Mouse (Mus musculus) kidney, embryonic 14.5 days (tissue): Measurements from ENCODE around the gene Rbm3. TPM values are rescaled to one million over a fixed set of nuclear protein-coding genes. Genes with fewer than 3 reads are reported as not detected.
A peak's percentile ranks its signal among the peaks of the same experiment; 100 is the strongest.
"Not testable (repeated sequence)": the region's sequence is repeated elsewhere in the genome, so short reads cannot be mapped to it uniquely, and the experiment has no call there.

ENCODE experiments used
- ATAC-seq: fragments of 200-750 bp; cut with Nextera tagmentation; 2 replicates; pipeline ENCODE4 v1.8.0; 2017; ENCODE audit warnings: moderate number of reproducible peaks, mild to moderate bottlenecking, moderate TSS enrichment, moderate library complexity; ENCODE audit not compliant: low FRiP score, low TSS enrichment
- H3K27ac ChIP-seq: fragments of 300-500 bp; sonication (generic); 2 replicates; pipeline ENCODE4 v1.5.1; 2014; ENCODE audit warnings: low read depth, mild to moderate bottlenecking, low read length, moderate library complexity, mixed read lengths
- H3K27me3 ChIP-seq: fragments of 300-500 bp; sonication (generic); 2 replicates; pipeline ENCODE4 v1.6.1; 2014; ENCODE audit warnings: mild to moderate bottlenecking, low read length; ENCODE audit not compliant: control insufficient read depth, insufficient read depth
- H3K36me3 ChIP-seq: fragments of 300-500 bp; sonication (generic); 2 replicates; pipeline ENCODE4 v1.6.1; 2014; ENCODE audit warnings: low read length, mixed read lengths; ENCODE audit not compliant: control insufficient read depth, insufficient read depth
- H3K4me1 ChIP-seq: fragments of 300-500 bp; sonication (generic); 2 replicates; pipeline ENCODE4 v1.6.1; 2014; ENCODE audit warnings: low read length, mixed read lengths; ENCODE audit not compliant: control insufficient read depth, insufficient read depth
- H3K4me2 ChIP-seq: fragments of 300-500 bp; sonication (generic); replicated peaks from 2 replicates; pipeline ENCODE4 v1.6.1; 2014; ENCODE audit warnings: low read depth, mild to moderate bottlenecking, low read length
- H3K4me3 ChIP-seq: fragments of 300-500 bp; sonication (generic); 2 replicates; pipeline ENCODE4 v1.5.1; 2014; ENCODE audit warnings: mild to moderate bottlenecking, low read length
- H3K9ac ChIP-seq: fragments of 300-500 bp; sonication (generic); 2 replicates; pipeline ENCODE4 v1.6.1; 2014; ENCODE audit warnings: low read depth, mild to moderate bottlenecking, low read length, moderate library complexity
- H3K9me3 ChIP-seq: fragments of 300-500 bp; sonication (generic); 2 replicates; pipeline ENCODE4 v1.6.1; 2016; ENCODE audit warnings: low read length; ENCODE audit not compliant: control insufficient read depth
- WGBS: fragments of 180-500 bp; shearing (Covaris S2); extraction: QIAGEN DNeasy Blood & Tissue Kit; methylation state at CpG from one replicate; pipeline ENCODE4 v1.1.7; 2014; 5-methylcytosine and 5-hydroxymethylcytosine counted together
- polyA plus RNA-seq: library from polyadenylated mRNA; unstranded; fragments of >200 nt; fragmentation: Nextera tagmentation; extraction: Ambion mirVana; gene quantifications from 2 replicates; pipeline ENCODE4 v1.2.1, GENCODE M21; 2014

Rbm3 gene
- polyA plus RNA-seq, 1 experiment from 2014 or later, result 606 TPM

DNA sequence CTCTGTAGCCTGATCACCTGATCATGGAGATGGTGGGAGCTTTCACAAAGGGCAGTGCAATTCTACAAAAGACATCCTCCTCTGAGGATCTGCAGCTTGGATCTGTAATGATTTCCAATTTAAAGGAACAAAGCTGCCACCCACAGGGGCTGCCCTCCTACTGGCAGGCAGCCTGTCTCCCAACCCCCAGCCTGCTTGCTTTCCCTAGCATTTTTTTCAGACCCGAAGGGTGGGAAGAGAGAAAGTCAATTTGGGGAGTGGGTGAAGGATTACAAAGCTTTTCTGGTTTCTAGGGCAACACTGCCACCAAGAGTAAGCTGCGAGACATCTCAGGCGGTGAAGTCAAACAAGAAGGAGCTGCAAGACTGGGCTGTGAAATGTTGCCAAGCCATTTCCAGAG, 44.7 kb downstream of the Rbm3 start:
- no peak overlapping the region for H3K9ac ChIP-seq
- H3K27ac ChIP-seq, result no peak overlapping the region
- H3K9me3 ChIP-seq, result no peaks in the 10 kb centered on the region
- no peak overlapping the region for H3K4me3 ChIP-seq
- H3K36me3 ChIP-seq, result no peaks in the 10 kb centered on the region
- 0 out of 2 replicates have a peak, but pooled peaks have one; percentile 24 for ATAC-seq
- H3K4me2 ChIP-seq, result 0 out of 2 replicates have a peak overlapping the region, but pooled peaks have one; percentile 4
- no peaks in the 10 kb centered on the region for H3K4me1 ChIP-seq
- no peaks in the 10 kb centered on the region for H3K27me3 ChIP-seq
- 28% methylated on average over 3 of the region's 3 CpGs for WGBS

DNA sequence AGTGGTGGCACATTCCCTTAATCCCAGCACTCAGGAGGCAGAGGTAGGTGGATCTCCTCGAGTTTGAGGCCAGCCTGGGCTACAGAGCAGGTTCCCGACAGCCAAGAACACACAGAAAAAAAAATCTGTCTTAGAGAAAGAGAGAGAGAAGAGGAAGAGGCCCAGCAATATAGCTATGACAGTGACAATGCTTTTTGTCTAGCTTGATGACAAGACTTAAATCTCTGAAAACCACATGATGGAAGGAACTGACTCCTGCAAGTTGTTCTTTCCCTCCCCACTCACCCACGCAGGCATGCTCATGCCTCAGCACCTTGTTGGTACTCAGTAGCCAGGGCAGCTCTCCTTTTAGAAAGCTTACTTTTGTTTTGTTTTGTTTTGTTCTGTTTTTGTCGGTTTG, 46.2 kb downstream of the Rbm3 start:
- H3K4me3 ChIP-seq, result no peak overlapping the region
- H3K27ac ChIP-seq, result no peak overlapping the region
- no peaks in the 10 kb centered on the region for H3K27me3 ChIP-seq
- no peak for ATAC-seq
- no peaks in the 10 kb centered on the region for H3K36me3 ChIP-seq
- no peaks in the 10 kb centered on the region for H3K4me1 ChIP-seq
- H3K9ac ChIP-seq, result no peak overlapping the region
- no peak overlapping the region for H3K4me2 ChIP-seq
- WGBS, result 70% methylated on average over 4 of the region's 4 CpGs
- no peaks in the 10 kb centered on the region for H3K9me3 ChIP-seq

DNA sequence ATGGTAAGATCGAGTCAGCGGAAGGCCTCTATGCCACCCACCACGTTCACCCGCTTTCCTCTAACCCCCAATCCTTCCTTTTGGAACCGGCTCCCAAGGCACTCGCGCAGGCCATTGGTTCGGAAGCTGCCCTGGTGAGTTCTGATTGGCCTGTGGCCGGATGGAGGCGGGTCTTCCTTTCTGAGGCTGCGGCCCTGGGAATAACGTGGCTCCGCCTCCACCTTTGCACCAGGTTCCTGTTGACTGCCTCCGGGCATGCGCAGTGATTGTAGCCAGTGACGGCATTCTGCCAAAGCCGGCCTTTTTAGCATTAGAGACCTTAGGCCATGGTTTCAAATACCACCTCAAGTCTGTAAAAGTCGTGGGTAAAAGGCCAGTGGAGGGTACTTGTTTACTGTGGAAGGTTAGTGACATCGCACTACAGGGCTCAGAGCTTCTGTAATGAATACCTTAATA, 48.9 kb downstream of the Rbm3 start:
- peak overlapping the region; percentile 18; the same call in 1 of the 2 replicates for H3K9ac ChIP-seq

DNA sequence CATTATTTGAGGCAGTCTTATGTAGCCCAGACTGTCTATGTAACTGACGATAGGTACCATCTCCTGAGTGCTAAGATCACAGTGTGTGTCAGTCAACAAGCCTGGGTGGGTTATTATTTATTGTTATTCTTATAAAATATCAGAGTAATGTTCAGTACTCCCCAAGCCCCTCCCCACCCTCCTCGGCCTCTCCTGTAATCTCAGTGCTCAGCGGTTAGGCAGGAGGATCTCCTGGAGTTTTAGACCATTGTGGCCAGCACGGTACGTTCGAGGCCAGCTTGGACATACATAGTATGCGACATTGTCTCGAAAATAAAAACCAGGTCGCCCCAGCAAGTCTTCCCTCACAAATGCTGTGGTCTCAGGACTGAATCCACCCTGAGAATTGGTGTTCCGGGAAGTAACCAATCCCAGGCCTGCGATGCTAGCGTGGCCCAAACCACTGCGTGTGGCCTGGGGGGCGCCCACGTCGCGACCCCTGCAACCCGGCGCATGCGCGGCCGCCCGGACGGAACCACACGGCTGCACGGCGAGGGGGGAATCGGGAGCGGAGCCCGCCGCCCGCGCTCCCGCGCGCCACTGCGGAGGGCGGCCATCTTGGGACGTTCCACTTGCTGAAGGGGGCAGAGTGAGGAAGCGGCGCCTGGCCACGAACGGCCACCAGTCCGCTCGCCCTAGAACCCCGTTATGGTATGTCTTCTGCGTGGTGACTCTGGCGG, 49.5 kb downstream of the Rbm3 start:
- not testable (repeated sequence) for H3K27ac ChIP-seq, H3K36me3 ChIP-seq, H3K27me3 ChIP-seq, H3K9me3 ChIP-seq, H3K4me1 ChIP-seq
- whole genome bisulfite sequencing, result 25% methylated on average over 8 of the region's 48 CpGs
- Histone ChIP-seq H3K4me2 (peak overlapping the region; percentile 36), H3K9ac (0 out of 2 replicates have a peak overlapping the region, but pooled peaks have one; percentile 28), H3K4me3 (peak overlapping the region; percentile 28)
- ATAC-seq, result peak; percentile 94

More for the DNA sequence above, 48.9 kb downstream of the Rbm3 start:
- ATAC-seq, result peak; percentile 97
- Histone ChIP-seq H3K27me3 (no peaks in the 10 kb centered on the region), H3K4me2 (peak overlapping the region; percentile 30), H3K4me3 (peak overlapping the region; percentile 18; the same call in 1 of the 2 replicates), H3K27ac (no peak overlapping the region), H3K36me3 (no peaks in the 10 kb centered on the region), H3K9me3 (no peaks in the 10 kb centered on the region), H3K4me1 (no peaks in the 10 kb centered on the region)
- WGBS, result 33% methylated on average over 17 of the region's 19 CpGs

DNA sequence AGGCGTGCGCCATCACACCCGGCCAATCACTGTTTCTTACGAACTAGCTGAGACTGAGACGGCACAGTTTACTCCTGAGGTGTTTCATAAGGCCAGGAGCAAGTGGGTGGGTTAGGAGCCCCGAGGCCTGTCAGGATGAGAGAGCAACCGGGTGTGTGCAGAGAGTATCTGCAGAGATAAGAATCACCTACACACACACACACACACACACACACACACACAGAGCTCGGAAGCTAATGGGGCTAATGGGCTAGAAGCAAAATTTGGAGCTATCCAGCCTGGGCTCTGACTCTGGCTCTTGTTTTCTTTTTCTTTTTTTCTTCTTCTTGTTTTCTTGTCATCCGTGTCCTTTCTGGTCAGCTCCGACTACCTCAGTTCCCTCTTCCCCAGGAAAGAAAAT, 50.1 kb downstream of the Rbm3 start:
- H3K27me3 ChIP-seq, result no peaks in the 10 kb centered on the region
- H3K36me3 ChIP-seq, result no peaks in the 10 kb centered on the region
- H3K27ac ChIP-seq, result no peak overlapping the region
- H3K4me1 ChIP-seq, result no peaks in the 10 kb centered on the region
- H3K9ac ChIP-seq, result no peak overlapping the region
- H3K9me3 ChIP-seq, result no peaks in the 10 kb centered on the region
- peak overlapping the region; percentile 36 for H3K4me2 ChIP-seq
- no peak for ATAC-seq
- peak overlapping the region; percentile 28 for H3K4me3 ChIP-seq
- 82% methylated on average over 10 of the region's 10 CpGs for WGBS

DNA sequence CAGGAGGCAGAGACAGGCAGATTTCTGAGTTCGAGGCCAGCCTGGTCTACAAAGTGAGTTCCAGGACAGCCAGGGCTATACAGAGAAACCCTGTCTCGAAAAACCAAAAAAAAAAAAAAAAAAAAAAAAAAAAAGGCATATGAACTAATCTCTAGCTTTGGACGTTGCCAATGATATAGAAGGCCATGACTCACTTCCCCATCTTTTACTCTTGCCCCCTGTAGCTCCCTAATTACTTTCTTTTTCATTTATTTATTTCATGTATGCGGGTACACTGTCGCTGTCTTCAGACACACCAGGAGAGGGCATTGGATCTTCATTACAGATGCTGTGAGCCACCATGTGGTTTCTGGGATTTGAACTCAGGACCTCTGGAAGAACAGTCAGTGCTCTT, 54.7 kb downstream of the Rbm3 start:
- not testable (repeated sequence) for H3K4me3 ChIP-seq, H3K27ac ChIP-seq, H3K36me3 ChIP-seq, H3K4me2 ChIP-seq, H3K4me1 ChIP-seq, H3K9ac ChIP-seq, ATAC-seq, H3K27me3 ChIP-seq, H3K9me3 ChIP-seq
- 93% methylated on average over 3 of the region's 5 CpGs for WGBS

DNA sequence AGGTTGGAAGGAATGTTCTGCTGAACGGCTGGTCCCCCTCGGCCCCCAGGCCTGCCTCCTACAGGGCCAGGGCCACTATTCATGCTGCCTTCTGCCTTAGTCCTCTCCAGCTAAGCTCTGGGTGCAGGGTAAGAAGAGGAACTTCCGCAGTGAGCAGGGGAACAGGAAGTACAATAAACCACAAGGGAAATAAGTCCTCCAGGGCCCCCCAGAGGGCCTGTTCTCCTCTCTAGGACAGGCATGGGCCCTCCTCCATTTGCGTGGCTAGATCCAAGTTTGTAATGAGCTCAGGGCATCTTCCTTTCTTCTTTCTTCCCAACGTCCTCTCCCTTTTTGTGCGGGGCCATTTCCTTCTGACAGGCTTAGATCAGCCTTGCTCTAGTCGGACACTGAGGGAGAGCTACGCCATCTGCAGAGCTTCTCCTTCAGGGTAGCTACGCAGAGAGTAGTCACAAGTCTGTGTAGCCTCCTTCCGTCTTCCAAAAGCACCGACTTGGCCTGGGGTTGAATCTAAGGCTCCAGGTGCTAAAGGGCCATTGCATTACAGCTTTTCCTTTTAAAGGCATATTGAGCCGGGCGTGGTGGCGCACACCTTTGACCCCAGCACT, 55.2 kb downstream of the Rbm3 start, which contains the start of gene Was:
TSS of gene Was (minus strand) at position 153 of the 608 bp plus-strand sequence.
- H3K4me1 ChIP-seq, result no peaks in the 10 kb centered on the region
- no peak for ATAC-seq
- WGBS, result 85% methylated on average over 14 of the region's 14 CpGs
- no peaks in the 10 kb centered on the region for H3K27me3 ChIP-seq
- no peak within 1 kb of the TSS for H3K4me2 ChIP-seq
- H3K9ac ChIP-seq, result no peak within 1 kb of the TSS
- no peak within 1 kb of the TSS for H3K4me3 ChIP-seq
- no peaks in the 10 kb centered on the region for H3K36me3 ChIP-seq
- no peak within 1 kb of the TSS for H3K27ac ChIP-seq
- H3K9me3 ChIP-seq, result no peaks in the 10 kb centered on the region

DNA sequence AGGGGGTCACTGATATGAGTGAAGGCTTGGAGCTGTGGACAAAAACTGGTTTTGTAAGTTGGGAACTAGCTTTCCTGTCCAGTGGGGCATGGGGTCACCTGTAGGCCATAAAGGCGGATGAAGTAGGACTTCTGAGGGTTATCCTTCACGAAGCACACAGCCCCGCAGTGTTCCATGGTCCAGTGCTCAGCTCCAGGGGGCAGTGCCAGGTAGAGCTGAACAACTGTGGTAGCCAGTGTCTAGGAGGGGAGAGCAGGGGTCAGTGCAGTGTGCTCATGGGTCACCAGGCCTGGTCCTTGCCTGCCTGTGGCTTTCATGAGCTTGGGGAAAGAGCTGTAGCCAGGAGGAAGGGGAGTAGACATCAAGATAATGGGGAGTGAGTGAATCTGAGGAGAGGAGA, 55.9 kb downstream of the Rbm3 start:
- no peaks in the 10 kb centered on the region for H3K9me3 ChIP-seq

More for the DNA sequence above, 55.9 kb downstream of the Rbm3 start:
- H3K4me3 ChIP-seq, result no peak overlapping the region
- H3K9ac ChIP-seq, result no peak overlapping the region
- ATAC-seq, result no peak
- H3K27ac ChIP-seq, result no peak overlapping the region
- no peaks in the 10 kb centered on the region for H3K4me1 ChIP-seq
- no peaks in the 10 kb centered on the region for H3K36me3 ChIP-seq
- 80% methylated on average over 3 of the region's 3 CpGs for WGBS
- no peaks in the 10 kb centered on the region for H3K27me3 ChIP-seq
- no peak overlapping the region for H3K4me2 ChIP-seq
